Mouse (Mus musculus) layer of hippocampus, adult 11-12 months (tissue): ENCODE results near the gene Gpank1.

Experiments used
- DNase-seq: peaks from one replicate; pipeline ENCODE4 v3.0.0; 2022; ENCODE audit warnings: low spot score

The Gpank1 gene

GRCm38 (mm10) chr17:35121143-35121799 is at the start of gene Gpank1:
Gene Gpank1 (plus strand): TSS chr17:35121455.
- DNase-seq: peak; percentile 97

DNA sequence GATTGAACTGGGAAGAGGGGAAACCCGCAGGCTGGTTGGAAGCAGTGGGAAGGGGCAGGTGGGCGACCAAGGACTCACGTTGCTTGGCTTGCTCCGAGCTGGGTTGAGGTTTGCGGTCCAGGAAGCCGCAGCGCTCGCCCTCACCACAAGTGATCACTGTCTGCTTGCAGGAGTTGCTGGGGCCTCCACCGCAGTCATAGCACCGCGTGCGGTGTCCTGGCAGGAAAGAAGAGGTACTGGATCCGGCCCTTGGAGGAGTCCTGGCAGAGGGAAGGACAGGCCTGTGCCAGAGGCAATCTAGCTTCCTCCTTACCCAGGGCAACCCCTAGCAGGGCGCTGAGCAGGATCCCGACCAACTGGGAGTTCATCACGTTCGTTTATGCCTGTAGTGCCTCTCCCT is 47.2 kb upstream of the Gpank1 start:
- DNase-seq: no peak

- no peak for DNase-seq
Observed at GRCm38 (mm10) chr17:35076507-35077176, 44.6 kb upstream of the Gpank1 start, which contains the start of gene Ly6g6e. Gene Ly6g6e (plus strand): TSS chr17:35076902.

DNA sequence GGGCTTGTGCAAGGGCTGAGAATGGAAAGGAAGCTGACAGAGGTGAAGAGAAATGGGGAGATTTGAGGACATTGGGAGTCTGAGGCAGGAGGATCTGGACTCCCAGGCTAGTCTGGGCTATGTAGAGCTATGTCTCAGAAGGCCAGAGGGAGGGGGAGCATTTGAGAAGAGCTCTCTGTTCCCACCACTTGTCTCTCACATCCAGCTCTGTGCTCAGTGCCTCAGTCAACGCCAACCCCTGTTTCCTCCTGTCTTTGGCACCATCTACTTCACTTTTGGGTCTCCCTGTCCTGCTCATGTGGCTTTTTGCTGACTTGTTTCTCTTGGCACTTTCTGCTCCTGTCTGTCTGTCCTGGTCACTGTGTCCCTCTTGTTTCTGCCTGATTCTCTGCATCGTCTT is 44.0 kb upstream of the Gpank1 start:
- DNase-seq: no peak

DNA sequence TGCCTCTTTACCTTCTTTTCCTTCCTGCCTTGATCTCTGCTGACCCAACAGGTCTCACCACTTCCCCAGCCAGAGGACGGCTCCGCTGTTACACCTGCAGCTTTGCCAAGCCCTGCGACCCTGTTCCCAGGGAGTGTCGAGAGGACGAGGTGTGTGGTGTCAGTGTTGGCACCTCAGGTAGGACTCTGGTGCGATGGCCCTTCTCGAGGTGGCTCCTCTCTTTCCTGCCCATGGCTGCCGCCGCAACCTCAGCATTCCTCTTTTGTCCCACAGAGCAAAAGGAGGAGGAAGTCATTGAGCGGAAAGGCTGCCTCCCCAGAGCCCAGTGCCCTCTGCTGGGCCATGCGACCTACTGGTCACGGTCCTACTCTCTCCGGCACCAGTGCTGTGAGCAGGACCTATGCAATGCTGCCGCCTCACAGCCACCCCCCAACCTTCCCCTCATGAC is 43.4 kb upstream of the Gpank1 start, which contains the start of gene Ly6g6d:
Gene Ly6g6d, minus strand, starts transcription at position 280 of the 448 bp plus-strand sequence.
- no peak for DNase-seq

- no peak for DNase-seq
Observed at GRCm38 (mm10) chr17:35079778-35080177, 41.5 kb upstream of the Gpank1 start.

GRCm38 (mm10) chr17:35080248-35080647 is 41.0 kb upstream of the Gpank1 start:
- DNase-seq: no peak

- DNase-seq: no peak
Observed at GRCm38 (mm10) chr17:35080710-35081109, 40.5 kb upstream of the Gpank1 start.

DNA sequence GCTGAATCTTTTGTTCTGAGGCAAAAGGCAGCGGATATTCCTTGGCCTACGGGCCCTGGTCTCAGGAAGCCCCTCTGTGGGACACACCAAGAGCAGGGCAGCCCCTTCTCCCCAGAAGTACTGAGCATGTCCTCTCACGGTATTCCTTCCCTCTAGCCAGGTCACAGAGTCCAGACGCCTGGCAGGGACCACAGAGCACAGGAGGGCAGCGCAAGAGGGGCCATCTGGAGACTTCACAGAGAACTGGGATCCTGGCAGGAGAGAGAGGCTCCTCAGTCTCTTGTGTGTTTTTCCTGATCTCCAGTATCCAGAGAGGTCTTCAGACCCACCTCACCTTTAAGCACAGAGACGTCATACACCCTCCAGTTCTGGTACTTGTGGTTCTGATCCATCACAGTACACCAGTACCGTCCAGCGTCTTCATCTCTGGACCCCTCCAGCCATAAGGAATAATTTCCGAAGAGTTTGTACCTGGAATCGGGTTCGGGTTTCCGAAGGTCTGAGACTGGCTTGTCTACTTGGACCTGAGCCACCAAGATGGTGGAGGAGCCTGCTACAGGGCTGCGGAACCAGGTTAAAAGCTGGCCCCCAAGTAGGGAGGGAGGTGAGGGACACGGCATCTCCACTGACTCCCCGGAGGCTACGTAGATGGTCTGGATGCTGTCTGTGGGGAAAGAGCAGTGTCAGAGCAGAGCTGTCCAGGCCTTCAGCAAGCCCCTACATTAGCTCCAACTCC is 38.2 kb upstream of the Gpank1 start:
- DNase-seq: no peak

- DNase-seq: no peak
Observed at GRCm38 (mm10) chr17:35083929-35084497, 37.2 kb upstream of the Gpank1 start.

GRCm38 (mm10) chr17:35085208-35085865 is 35.9 kb upstream of the Gpank1 start, which contains the start of gene Ly6g6f:
Gene Ly6g6f (minus strand): TSS chr17:35085610.
- no peak for DNase-seq

GRCm38 (mm10) chr17:35088151-35088550 is 33.1 kb upstream of the Gpank1 start:
- no peak for DNase-seq

GRCm38 (mm10) chr17:35088825-35089644 is 32.2 kb upstream of the Gpank1 start, which contains the start of gene Abhd16a:
Gene Abhd16a (plus strand): TSS chr17:35089263.
- DNase-seq: peak; percentile 94

- no peak for DNase-seq
Observed at GRCm38 (mm10) chr17:35090166-35090932, 30.9 kb upstream of the Gpank1 start.

DNA sequence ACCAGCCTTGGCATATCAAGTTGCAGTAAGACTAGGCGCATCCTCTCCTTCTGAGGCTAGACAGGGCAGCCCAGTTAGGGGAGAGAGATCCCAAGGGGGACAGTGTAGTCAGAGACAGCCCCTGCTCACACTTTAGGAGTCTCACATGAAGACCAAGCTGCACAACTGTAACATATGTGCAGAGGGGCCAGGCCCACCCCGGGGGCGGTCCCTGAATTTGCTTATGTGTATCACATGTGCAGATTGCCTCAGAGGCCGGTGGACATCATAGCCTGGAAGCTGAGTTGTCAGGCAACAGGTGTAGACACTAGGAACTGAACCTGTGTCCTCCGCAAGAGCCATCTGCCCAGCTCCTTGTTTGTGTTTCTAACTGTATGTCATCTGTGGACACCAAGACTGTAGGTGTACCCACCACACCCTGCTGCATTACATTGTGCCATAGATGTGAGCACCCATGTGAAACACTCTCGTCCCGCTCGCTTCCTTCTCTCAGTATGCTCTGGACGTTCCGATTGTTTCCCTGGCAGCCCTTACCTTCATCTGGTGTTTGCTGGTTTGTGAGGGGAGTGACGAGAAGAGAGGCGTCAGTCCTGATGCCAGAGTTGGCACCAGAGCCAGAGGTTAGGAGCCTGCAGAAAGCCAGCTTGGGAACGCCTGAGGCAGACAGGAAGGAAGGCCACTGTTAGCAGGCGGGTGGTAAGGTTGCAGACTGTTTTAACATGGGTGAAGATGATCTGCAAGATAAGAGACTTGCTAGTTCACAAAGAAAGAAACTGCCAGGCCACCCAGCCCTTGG is 28.7 kb upstream of the Gpank1 start:
- no peak for DNase-seq

GRCm38 (mm10) chr17:35094475-35095365 is 26.5 kb upstream of the Gpank1 start:
- no peak for DNase-seq

- DNase-seq: no peak
Observed at GRCm38 (mm10) chr17:35096597-35096996, 24.7 kb upstream of the Gpank1 start.

GRCm38 (mm10) chr17:35097164-35097655 is 24.0 kb upstream of the Gpank1 start:
- peak; percentile 43 for DNase-seq
